Mouse (Mus musculus) thymus, adult 2 months (tissue): Measurements from ENCODE around the gene Gpr26. TPM values are rescaled to one million over a fixed set of nuclear protein-coding genes. Genes with fewer than 3 reads are reported as not detected.

Source experiments
- DNase-seq: peaks from one replicate; pipeline ENCODE4 v3.0.0; 2021
- H3K27ac ChIP-seq: fragments of 200-500 bp; 2 replicates; pipeline ENCODE4 v1.5.1; 2012; ENCODE audit warnings: low read length, control low read depth; ENCODE audit not compliant: control insufficient read depth, insufficient read depth
- H3K27me3 ChIP-seq: fragments of 200-500 bp; 2 replicates; pipeline ENCODE4 v1.6.1; 2012; ENCODE audit warnings: mild to moderate bottlenecking, low read length, moderate library complexity, mixed read lengths; ENCODE audit not compliant: control insufficient read depth, insufficient read depth
- H3K36me3 ChIP-seq: fragments of 200-500 bp; 2 replicates; pipeline ENCODE4 v1.6.1; 2012; ENCODE audit warnings: mild to moderate bottlenecking, low read length, moderate library complexity; ENCODE audit not compliant: control insufficient read depth, insufficient read depth
- H3K4me1 ChIP-seq: fragments of 200-500 bp; replicated peaks from 2 replicates; pipeline ENCODE4 v1.6.1; 2012; ENCODE audit warnings: low read length; ENCODE audit not compliant: control insufficient read depth, insufficient read depth
- H3K4me3 ChIP-seq: fragments of 200-500 bp; 2 replicates; pipeline ENCODE4 v1.5.1; 2012; ENCODE audit warnings: mild to moderate bottlenecking, low read length, control low read depth, moderate library complexity; ENCODE audit not compliant: control insufficient read depth, insufficient read depth
- CTCF ChIP-seq: fragments of 200-500 bp; IDR thresholded peaks from 2 replicates; pipeline ENCODE4 v1.5.1; 2012; ENCODE audit warnings: mild to moderate bottlenecking, control low read depth, low read length, moderate library complexity, borderline replicate concordance; ENCODE audit not compliant: control insufficient read depth, poor library complexity, insufficient read depth; ENCODE audit errors: extremely low read depth
- POLR2A ChIP-seq: fragments of 200-500 bp; IDR thresholded peaks from 2 replicates; pipeline ENCODE4 v1.6.1; 2012; ENCODE audit warnings: mild to moderate bottlenecking, low read length, control low read depth, moderate library complexity; ENCODE audit not compliant: control insufficient read depth, poor library complexity, insufficient read depth; ENCODE audit errors: extremely low read depth
- WGBS: fragments of 180-500 bp; shearing (Covaris S2); methylation state at CpG from one replicate; pipeline ENCODE4 v1.1.7; 2018; 5-methylcytosine and 5-hydroxymethylcytosine counted together
- polyA plus RNA-seq: library from polyadenylated mRNA; depleted of rRNA; stranded (reverse); fragments of >200 nt; gene quantifications from 2 replicates; pipeline ENCODE4 v1.2.3, GENCODE M21; 2012

Gpr26 gene
- polyA plus RNA-seq, 1 experiment: 0.01 TPM

GRCm38 (mm10) chr7:131960551-131960950 lies 5.7 kb upstream of the Gpr26 start:
- Histone ChIP-seq H3K4me3 (no peak overlapping the region), H3K4me1 (no peaks in the 10 kb centered on the region), H3K36me3 (no peaks in the 10 kb centered on the region), H3K27ac (no peak overlapping the region), H3K27me3 (no peaks in the 10 kb centered on the region)
- TF ChIP-seq POLR2A (no peak), CTCF (no peak)
- WGBS: 29% methylated on average over 6 of the region's 6 CpGs
- DNase-seq: no peak

GRCm38 (mm10) chr7:131966916-131967494 lies 745 bp downstream of the Gpr26 start:
- Histone ChIP-seq H3K4me3 (no peak overlapping the region), H3K36me3 (no peaks in the 10 kb centered on the region), H3K27me3 (no peaks in the 10 kb centered on the region), H3K27ac (no peak overlapping the region), H3K4me1 (no peaks in the 10 kb centered on the region)
- DNase-seq: no peak
- 16% methylated on average over 55 of the region's 57 CpGs for WGBS
- TF ChIP-seq POLR2A (no peak), CTCF (no peak)

- no peaks in the 10 kb centered on the region for H3K36me3 ChIP-seq
- TF ChIP-seq CTCF: no peak
- no peak for TF ChIP-seq POLR2A
- no peak overlapping the region for H3K4me3 ChIP-seq
- no peak overlapping the region for H3K27ac ChIP-seq
- H3K4me1 ChIP-seq: no peaks in the 10 kb centered on the region
- no peaks in the 10 kb centered on the region for H3K27me3 ChIP-seq
- 1% methylated on average over 3 of the region's 3 CpGs for WGBS
- DNase-seq: no peak
These were observed 4.0 kb downstream of the Gpr26 start for GRCm38 (mm10) chr7:131970255-131970654.

- no peaks in the 10 kb centered on the region for H3K36me3 ChIP-seq
- no peak for DNase-seq
- WGBS: 72% methylated on average over 6 of the region's 6 CpGs
- H3K27ac ChIP-seq: no peak overlapping the region
- no peak for TF ChIP-seq CTCF
- TF ChIP-seq POLR2A: no peak
- H3K27me3 ChIP-seq: no peaks in the 10 kb centered on the region
- H3K4me1 ChIP-seq: no peaks in the 10 kb centered on the region
- no peak overlapping the region for H3K4me3 ChIP-seq
These were observed 9.6 kb downstream of the Gpr26 start for GRCm38 (mm10) chr7:131975867-131976266.

GRCm38 (mm10) chr7:131978609-131979008 lies 12.3 kb downstream of the Gpr26 start:
- no peak for TF ChIP-seq POLR2A
- TF ChIP-seq CTCF: no peak
- no peak for DNase-seq
- Histone ChIP-seq H3K27me3 (no peaks in the 10 kb centered on the region), H3K27ac (no peak overlapping the region), H3K4me3 (no peak overlapping the region), H3K4me1 (no peaks in the 10 kb centered on the region), H3K36me3 (no peaks in the 10 kb centered on the region)
- 91% methylated on average over 11 of the region's 11 CpGs for whole genome bisulfite sequencing

- H3K27me3 ChIP-seq: no peaks in the 10 kb centered on the region
- no peak overlapping the region for H3K4me3 ChIP-seq
- no peak overlapping the region for H3K27ac ChIP-seq
- no peaks in the 10 kb centered on the region; the same call in 1 of the 2 replicates for H3K4me1 ChIP-seq
- no peaks in the 10 kb centered on the region for H3K36me3 ChIP-seq
- no peak for DNase-seq
- WGBS: 34% methylated on average over 6 of the region's 6 CpGs
- no peak for TF ChIP-seq CTCF
- no peak for TF ChIP-seq POLR2A
These were observed 22.8 kb downstream of the Gpr26 start for GRCm38 (mm10) chr7:131989056-131989455.

GRCm38 (mm10) chr7:131992226-131992625 lies 26.0 kb downstream of the Gpr26 start:
- 63% methylated on average over 1 of the region's 1 CpGs for WGBS
- DNase-seq: no peak
- Histone ChIP-seq H3K27me3 (no peaks in the 10 kb centered on the region), H3K36me3 (no peaks in the 10 kb centered on the region), H3K4me1 (no peaks in the 10 kb centered on the region), H3K4me3 (no peak overlapping the region), H3K27ac (no peak overlapping the region)
- TF ChIP-seq POLR2A: no peak
- no peak for TF ChIP-seq CTCF
